Mouse (Mus musculus) forebrain, embryonic 12.5 days (tissue): ENCODE measurements around the gene Smox. TPM values are rescaled to one million over a fixed set of nuclear protein-coding genes. Genes with fewer than 3 reads are reported as not detected.
A peak's percentile ranks its signal among the peaks of the same experiment; 100 is the strongest.

Source experiments
- ATAC-seq: fragments of 200-750 bp; cut with Nextera tagmentation; 2 replicates; pipeline ENCODE4 v1.8.0; 2017; ENCODE audit warnings: moderate TSS enrichment; ENCODE audit not compliant: low FRiP score
- H3K27ac ChIP-seq: fragments of 300-500 bp; sonication (generic); 2 replicates; pipeline ENCODE4 v1.5.1; 2016; ENCODE audit warnings: mild to moderate bottlenecking
- H3K27me3 ChIP-seq: fragments of 300-500 bp; sonication (generic); 2 replicates; pipeline ENCODE4 v1.6.1; 2016; ENCODE audit warnings: mild to moderate bottlenecking
- H3K36me3 ChIP-seq: fragments of 300-500 bp; sonication (generic); replicated peaks from 2 replicates; pipeline ENCODE4 v1.6.1; 2016; ENCODE audit warnings: mild to moderate bottlenecking
- H3K4me1 ChIP-seq: fragments of 300-500 bp; sonication (generic); 2 replicates; pipeline ENCODE4 v1.6.1; 2016
- H3K4me2 ChIP-seq: fragments of 300-500 bp; sonication (generic); 2 replicates; pipeline ENCODE4 v1.6.1; 2016; ENCODE audit warnings: mild to moderate bottlenecking, moderate library complexity
- H3K4me3 ChIP-seq: fragments of 300-500 bp; sonication (generic); replicated peaks from 2 replicates; pipeline ENCODE4 v1.5.1; 2016; ENCODE audit warnings: mild to moderate bottlenecking
- H3K9ac ChIP-seq: fragments of 300-500 bp; sonication (generic); 2 replicates; pipeline ENCODE4 v1.6.1; 2016; ENCODE audit warnings: mild to moderate bottlenecking
- H3K9me3 ChIP-seq: fragments of 300-500 bp; sonication (generic); 2 replicates; pipeline ENCODE4 v1.6.1; 2016
- whole genome bisulfite sequencing: fragments of 180-500 bp; shearing (Covaris S2); methylation state at CpG from one replicate; pipeline ENCODE4 v1.1.7; 2016; 5-methylcytosine and 5-hydroxymethylcytosine counted together
- polyA plus RNA-seq: library from polyadenylated mRNA; unstranded; fragments of >200 nt; fragmentation: Nextera tagmentation; extraction: Ambion mirVana; gene quantifications from 2 replicates; pipeline ENCODE4 v1.2.1, GENCODE M21; 2016

Smox gene
- polyA plus RNA-seq, 1 experiment from 2014 or later: 49.5 TPM

DNA sequence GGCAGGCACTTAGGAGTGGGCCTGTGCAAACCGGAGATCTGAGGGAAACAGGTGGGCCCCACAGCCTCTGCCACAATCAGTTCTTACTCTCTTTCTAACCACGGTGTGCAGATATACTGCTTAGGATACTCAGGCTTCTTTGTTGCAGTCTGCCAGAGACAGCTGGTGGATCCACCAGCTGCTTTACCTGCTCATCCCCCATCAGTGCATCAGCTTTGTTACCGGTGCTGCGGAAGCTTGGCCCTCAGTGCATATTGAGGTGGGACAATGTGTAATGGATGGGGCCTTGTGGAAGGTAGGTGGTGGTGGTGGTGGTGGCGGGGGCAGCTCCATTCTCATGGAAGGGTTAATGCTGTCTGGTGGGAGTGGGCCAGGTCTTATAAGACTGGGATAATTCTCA, 57.8 kb downstream of the Smox start:
- no peaks in the 10 kb centered on the region for H3K9me3 ChIP-seq

DNA sequence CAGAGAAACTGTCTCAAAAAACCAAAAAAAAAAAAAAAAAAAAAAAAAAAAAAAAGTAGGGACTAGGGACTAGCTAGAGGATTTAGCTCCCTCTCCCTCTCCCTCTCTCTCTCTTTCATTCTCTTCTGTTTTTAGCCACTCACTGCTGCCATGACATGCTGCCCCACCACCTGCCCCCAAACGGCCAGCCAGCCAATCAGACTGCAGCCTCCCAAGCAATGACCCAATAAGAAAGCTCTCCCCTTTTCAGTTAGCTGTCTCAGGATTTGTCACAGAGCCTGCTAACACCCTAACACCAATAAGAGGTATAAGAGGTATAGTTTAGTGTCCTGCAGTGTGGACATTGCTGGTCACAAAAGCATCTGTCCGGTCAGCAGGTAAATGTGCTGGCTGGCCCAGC, 59.2 kb downstream of the Smox start:
- no peaks in the 10 kb centered on the region for H3K36me3 ChIP-seq
- no peak overlapping the region for H3K4me3 ChIP-seq
- H3K27me3 ChIP-seq: peaks cover 58% of the 10 kb centered on the region
- WGBS: 69% methylated on average over 2 of the region's 2 CpGs
- ATAC-seq: no peak
- H3K4me1 ChIP-seq: peaks cover 13% of the 10 kb centered on the region
- no peak overlapping the region for H3K4me2 ChIP-seq
- H3K27ac ChIP-seq: no peak overlapping the region
- H3K9me3 ChIP-seq: no peaks in the 10 kb centered on the region
- no peak overlapping the region for H3K9ac ChIP-seq

More for the DNA sequence above, 57.8 kb downstream of the Smox start:
- Histone ChIP-seq H3K27me3 (peaks cover 61% of the 10 kb centered on the region), H3K4me1 (peaks cover 13% of the 10 kb centered on the region), H3K4me2 (no peak overlapping the region), H3K4me3 (no peak overlapping the region), H3K36me3 (no peaks in the 10 kb centered on the region), H3K27ac (no peak overlapping the region), H3K9ac (no peak overlapping the region)
- 87% methylated on average over 5 of the region's 5 CpGs for whole genome bisulfite sequencing
- ATAC-seq: no peak

- Histone ChIP-seq H3K4me2 (no peak overlapping the region), H3K36me3 (no peaks in the 10 kb centered on the region), H3K4me3 (no peak overlapping the region), H3K27ac (no peak overlapping the region), H3K4me1 (peaks cover 9% of the 10 kb centered on the region), H3K9me3 (no peaks in the 10 kb centered on the region), H3K27me3 (peaks cover 58% of the 10 kb centered on the region), H3K9ac (no peak overlapping the region)
- 71% methylated on average over 2 of the region's 2 CpGs for WGBS
- ATAC-seq: no peak
Observed at GRCm38 (mm10) chr2:131550906-131551305, 59.6 kb downstream of the Smox start.

- 75% methylated on average over 7 of the region's 7 CpGs for WGBS
- no peaks in the 10 kb centered on the region for H3K4me1 ChIP-seq
- H3K9me3 ChIP-seq: no peaks in the 10 kb centered on the region
- H3K9ac ChIP-seq: no peak overlapping the region
- H3K4me3 ChIP-seq: no peak overlapping the region
- H3K27me3 ChIP-seq: peaks cover 57% of the 10 kb centered on the region
- ATAC-seq: no peak
- no peaks in the 10 kb centered on the region for H3K36me3 ChIP-seq
- H3K27ac ChIP-seq: no peak overlapping the region
- no peak overlapping the region for H3K4me2 ChIP-seq
Observed at GRCm38 (mm10) chr2:131551701-131552620, 60.7 kb downstream of the Smox start.

DNA sequence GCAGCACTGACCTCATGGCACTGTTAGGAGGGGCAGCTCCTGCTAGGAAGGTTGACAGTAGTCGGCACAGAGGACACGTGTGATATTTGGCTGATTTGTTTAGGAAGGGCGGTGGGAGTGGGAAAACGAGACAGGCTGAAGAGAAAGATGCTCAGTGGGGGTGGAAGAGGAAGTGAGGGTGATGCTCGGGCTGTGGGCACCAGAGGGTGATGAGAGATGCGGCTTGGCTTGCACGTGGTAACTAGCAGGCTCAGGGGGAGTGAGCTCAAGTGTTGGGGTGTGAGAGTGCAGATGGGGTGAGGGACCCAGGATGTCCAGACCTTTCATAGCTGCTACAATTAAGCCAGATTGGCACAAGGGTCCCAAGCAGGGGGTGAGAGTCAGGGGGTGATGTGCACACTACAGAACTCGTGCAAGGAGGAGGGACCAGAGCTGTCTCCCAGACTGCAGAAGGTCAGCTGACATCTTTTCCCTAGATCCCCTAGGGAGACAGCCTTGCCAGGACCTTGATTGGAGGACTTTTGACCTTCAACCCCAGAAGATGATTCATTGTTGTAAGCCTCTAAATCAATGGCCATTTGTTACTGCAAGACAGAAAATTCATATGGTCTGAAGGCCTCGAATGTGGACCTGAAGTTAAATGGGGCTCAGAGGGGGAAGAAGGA, 61.6 kb downstream of the Smox start:
- no peak overlapping the region for H3K4me2 ChIP-seq
- no peaks in the 10 kb centered on the region for H3K4me1 ChIP-seq
- no peaks in the 10 kb centered on the region for H3K36me3 ChIP-seq
- no peaks in the 10 kb centered on the region for H3K9me3 ChIP-seq
- H3K9ac ChIP-seq: no peak overlapping the region
- H3K27ac ChIP-seq: no peak overlapping the region
- H3K27me3 ChIP-seq: peaks cover 57% of the 10 kb centered on the region
- 35% methylated on average over 9 of the region's 9 CpGs for WGBS
- ATAC-seq: no peak
- H3K4me3 ChIP-seq: no peak overlapping the region

DNA sequence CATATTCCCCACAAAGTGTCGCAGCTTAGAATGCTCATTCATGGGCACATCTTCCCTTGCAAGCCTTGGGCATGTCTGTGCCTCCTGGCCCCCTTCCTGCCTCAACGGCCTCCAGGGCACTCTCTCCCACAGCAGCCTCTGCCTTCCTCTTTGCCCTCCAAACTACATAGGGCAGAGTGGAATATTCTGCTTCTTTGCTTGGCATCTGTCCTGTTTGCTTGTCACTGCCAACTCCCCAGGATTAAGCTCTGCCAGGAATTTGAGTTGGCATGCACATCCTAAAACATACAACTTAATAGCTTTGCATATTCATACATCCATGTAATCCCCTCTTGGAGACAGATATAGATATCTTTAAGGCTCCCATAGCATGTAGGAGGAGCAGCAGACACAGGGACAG, 66.6 kb downstream of the Smox start:
- Histone ChIP-seq H3K27me3 (peaks cover 85% of the 10 kb centered on the region), H3K9me3 (no peaks in the 10 kb centered on the region), H3K9ac (no peak overlapping the region), H3K27ac (no peak overlapping the region), H3K4me1 (peaks cover 14% of the 10 kb centered on the region), H3K4me3 (no peak overlapping the region), H3K36me3 (no peaks in the 10 kb centered on the region), H3K4me2 (no peak overlapping the region)
- ATAC-seq: no peak
- 78% methylated on average over 2 of the region's 2 CpGs for WGBS

- no peak overlapping the region for H3K27ac ChIP-seq
- no peaks in the 10 kb centered on the region for H3K36me3 ChIP-seq
- H3K27me3 ChIP-seq: peaks cover 94% of the 10 kb centered on the region
- H3K9me3 ChIP-seq: no peaks in the 10 kb centered on the region
- peaks cover 15% of the 10 kb centered on the region for H3K4me1 ChIP-seq
- H3K4me3 ChIP-seq: no peak overlapping the region
- no peak overlapping the region for H3K9ac ChIP-seq
- no peak for ATAC-seq
- H3K4me2 ChIP-seq: no peak overlapping the region
- 45% methylated on average over 2 of the region's 2 CpGs for WGBS
Observed at GRCm38 (mm10) chr2:131560205-131560919, 69.1 kb downstream of the Smox start.

GRCm38 (mm10) chr2:131561344-131561870, 70.1 kb downstream of the Smox start:
- Histone ChIP-seq H3K27me3 (peaks cover 93% of the 10 kb centered on the region), H3K4me3 (peak overlapping the region; percentile 49), H3K36me3 (no peaks in the 10 kb centered on the region), H3K27ac (no peak overlapping the region), H3K4me1 (peaks cover 15% of the 10 kb centered on the region), H3K9me3 (no peaks in the 10 kb centered on the region), H3K9ac (no peak overlapping the region), H3K4me2 (peak overlapping the region; percentile 80)
- 4% methylated on average over 33 of the region's 33 CpGs for WGBS
- no peak for ATAC-seq

- WGBS: under 1% methylated on average over 65 of the region's 82 CpGs
- peaks cover 15% of the 10 kb centered on the region for H3K4me1 ChIP-seq
- peak within 1 kb of the TSS; percentile 49 for H3K4me3 ChIP-seq
- H3K9me3 ChIP-seq: no peaks in the 10 kb centered on the region
- peaks cover 87% of the 10 kb centered on the region for H3K27me3 ChIP-seq
- peak within 1 kb of the TSS; percentile 80 for H3K4me2 ChIP-seq
- ATAC-seq: 0 out of 2 replicates have a peak, but pooled peaks have one; percentile 27
- H3K27ac ChIP-seq: no peak within 1 kb of the TSS
- no peaks in the 10 kb centered on the region for H3K36me3 ChIP-seq
- peak within 1 kb of the TSS; percentile 44 for H3K9ac ChIP-seq
Observed at GRCm38 (mm10) chr2:131561891-131562585, 70.7 kb downstream of the Smox start, which contains the start of gene Adra1d. Gene Adra1d, minus strand, starts transcription at chr2:131562283.

DNA sequence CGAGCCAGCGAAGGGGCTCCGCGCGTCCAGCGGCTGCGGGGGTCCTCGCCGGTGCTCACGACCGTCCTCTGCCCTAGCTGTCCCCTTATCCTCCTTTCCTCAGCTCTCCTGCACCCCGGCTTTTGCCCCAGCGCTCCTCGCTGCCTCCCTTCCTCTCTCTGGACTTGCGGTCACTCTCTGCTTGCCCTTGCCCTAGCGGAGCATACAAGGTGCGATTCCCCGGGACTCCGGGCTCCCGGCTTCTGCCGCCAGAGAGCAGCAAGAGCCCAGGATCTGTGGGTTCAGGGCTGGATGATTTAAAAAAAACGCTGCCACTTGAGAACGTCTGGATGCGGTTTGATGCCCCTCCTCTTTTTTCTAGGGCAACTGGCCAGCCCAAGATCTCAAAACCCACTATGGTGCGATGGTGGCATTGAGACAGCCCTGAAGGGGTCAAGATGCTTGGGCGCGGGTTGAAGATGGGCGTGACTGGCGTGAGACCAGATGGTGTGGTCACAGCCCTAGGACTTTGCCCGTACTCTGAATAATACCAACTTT, 71.4 kb downstream of the Smox start:
- Histone ChIP-seq H3K4me3 (peak overlapping the region; percentile 49), H3K27ac (no peak overlapping the region), H3K4me2 (peak overlapping the region; percentile 80), H3K9me3 (no peaks in the 10 kb centered on the region), H3K36me3 (no peaks in the 10 kb centered on the region), H3K9ac (peak overlapping the region; percentile 44), H3K4me1 (peaks cover 15% of the 10 kb centered on the region), H3K27me3 (peaks cover 80% of the 10 kb centered on the region)
- 0 out of 2 replicates have a peak, but pooled peaks have one; percentile 33 for ATAC-seq
- WGBS: 1% methylated on average over 23 of the region's 30 CpGs
